Mouse (Mus musculus) adipose tissue, adult 10 weeks (tissue): Measurements from ENCODE around the gene Rpp14. TPM values are rescaled to one million over a fixed set of nuclear protein-coding genes. Genes with fewer than 3 reads are reported as not detected.

ENCODE experiments used
- polyA plus RNA-seq: library from polyadenylated mRNA; stranded (reverse); fragments of 350-450 nt; fragmentation: Illumina TruSeq; extraction: RNeasy Lipid Tissue Mini Kit (QIAGEN cat#74804); gene quantifications from one replicate; pipeline ENCODE4 v1.2.3, GENCODE M21; 2014; ENCODE audit warnings: low read depth, low replicate concordance

The Rpp14 gene
- polyA plus RNA-seq = 23.9 TPM

DNA sequence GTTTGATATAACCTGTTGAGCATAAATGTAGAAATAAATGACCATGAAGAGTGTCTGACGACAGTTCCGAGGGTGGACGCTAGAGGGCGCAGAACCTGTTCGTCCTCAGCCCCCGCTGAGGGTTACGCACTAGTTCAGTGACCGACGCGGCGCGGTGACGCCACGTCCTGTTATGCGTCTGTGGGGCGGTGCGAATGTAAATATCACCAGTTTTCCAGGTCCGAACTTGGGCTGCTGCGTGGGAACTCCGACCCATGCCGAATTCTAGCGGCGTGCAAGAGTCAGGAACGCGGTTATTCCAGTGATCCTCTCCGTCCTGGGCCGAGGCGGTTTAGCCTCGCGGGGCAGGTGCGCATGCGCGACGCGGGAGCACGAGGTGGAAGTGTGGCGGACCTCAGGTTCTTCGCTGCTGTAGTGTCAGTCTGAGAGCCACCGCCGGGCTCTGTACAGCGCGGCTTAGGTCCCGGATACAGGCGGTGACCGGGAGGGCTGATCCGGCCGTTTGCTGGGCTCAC, at the start of gene Rpp14:
Gene Rpp14 (plus strand): TSS at position 203 of the 515 bp plus-strand sequence.

GRCm38 (mm10) chr14:8097978-8098686, 18.0 kb downstream of the Rpp14 start, which contains the start of gene Pxk:
Pxk (plus strand) TSS chr14:8098211.

Other genes with a start within 250 kb of the Rpp14 start
- gene Gm45521, start 123.1 kb upstream of the Rpp14 start, polyA plus RNA-seq = not detected
- 0.57 TPM for gene Dnase1l3, start 85.8 kb upstream of the Rpp14 start, polyA plus RNA-seq
- 12.5 TPM for gene Abhd6, start 77.5 kb upstream of the Rpp14 start, polyA plus RNA-seq
- gene Pxk, start 17.8 kb downstream of the Rpp14 start, polyA plus RNA-seq = 31.4 TPM
- gene Pdhb, start 92.7 kb downstream of the Rpp14 start, polyA plus RNA-seq = 123 TPM
- gene Kctd6, start 133.8 kb downstream of the Rpp14 start, polyA plus RNA-seq = 16.3 TPM
- 0.63 TPM for gene Acox2, start 179.0 kb downstream of the Rpp14 start, polyA plus RNA-seq
- 6.8 TPM for gene Fam107a, start 237.7 kb downstream of the Rpp14 start, polyA plus RNA-seq